Mouse (Mus musculus): ENCODE results near the gene Gtf2i. TPM values are rescaled to one million over a fixed set of nuclear protein-coding genes. Genes with fewer than 3 reads are reported as not detected.

The Gtf2i gene
- polyA plus RNA-seq, 1 experiment from 2014 or later: 132 TPM

- no peaks in the 10 kb centered on the region for H3K27me3 ChIP-seq (ENCODE audit: control insufficient read depth, insufficient read depth, low read length)
- H3K4me1 ChIP-seq (ENCODE audit: control insufficient read depth in 2 of 2, insufficient read depth in 2 of 2, low read length in 2 of 2): no peaks in the 10 kb centered on the region
- no peaks in the 10 kb centered on the region for H3K9me3 ChIP-seq (ENCODE audit: control insufficient read depth, low read length)
- no peak overlapping the region for H3K9ac ChIP-seq (ENCODE audit: low read length)
- no peak overlapping the region for H3K4me3 ChIP-seq (ENCODE audit: control insufficient read depth in 1 of 2, insufficient read depth in 1 of 2, low read depth in 1 of 2, low read length in 2 of 2)
- no peak for ATAC-seq (ENCODE audit: insufficient number of reproducible peaks, insufficient read depth, low FRiP score, low read depth)
- no peak overlapping the region for H3K4me2 ChIP-seq (ENCODE audit: low read length)
- no peak overlapping the region for H3K27ac ChIP-seq (replicated peaks in 1 of 2; ENCODE audit: control insufficient read depth in 1 of 2, insufficient read depth in 1 of 2, low read depth in 2 of 2, low read length in 2 of 2)
- WGBS: 91% methylated on average over 4 of the region's 4 CpGs
- peaks cover 95% of the 10 kb centered on the region for H3K36me3 ChIP-seq (ENCODE audit: control insufficient read depth, insufficient read depth, low read length)
Measured at GRCm38 (mm10) chr5:134277109-134277508, 37.5 kb downstream of the Gtf2i start.

DNA sequence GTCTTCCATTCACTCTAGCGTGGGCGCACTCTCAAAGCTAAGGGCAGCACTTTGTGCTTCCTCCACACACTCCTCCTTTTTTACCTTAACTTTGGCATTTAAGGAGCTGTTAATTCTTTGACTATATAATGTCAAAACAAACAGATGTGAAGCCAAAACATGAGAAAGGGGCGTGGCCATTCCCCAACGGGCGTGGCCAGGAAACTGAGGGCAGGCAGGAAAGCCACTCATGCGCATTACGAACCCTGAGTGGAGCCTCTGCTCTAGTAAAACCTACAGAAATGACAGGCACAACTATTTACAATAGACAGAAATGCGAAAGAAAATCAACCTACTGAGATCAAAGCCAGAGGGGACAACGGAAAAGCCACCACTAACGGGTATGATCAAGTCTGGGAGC lies 39.0 kb downstream of the Gtf2i start:
- no peak overlapping the region for H3K4me2 ChIP-seq (ENCODE audit: low read length)
- H3K36me3 ChIP-seq (ENCODE audit: control insufficient read depth, insufficient read depth, low read length): peaks cover 99% of the 10 kb centered on the region
- WGBS: 89% methylated on average over 10 of the region's 10 CpGs
- no peaks in the 10 kb centered on the region for H3K4me1 ChIP-seq (ENCODE audit: control insufficient read depth in 2 of 2, insufficient read depth in 2 of 2, low read length in 2 of 2)
- no peak overlapping the region for H3K4me3 ChIP-seq (ENCODE audit: control insufficient read depth in 1 of 2, insufficient read depth in 1 of 2, low read depth in 1 of 2, low read length in 2 of 2)
- no peaks in the 10 kb centered on the region for H3K9me3 ChIP-seq (ENCODE audit: control insufficient read depth, low read length)
- no peak overlapping the region for H3K27ac ChIP-seq (replicated peaks in 1 of 2; ENCODE audit: control insufficient read depth in 1 of 2, insufficient read depth in 1 of 2, low read depth in 2 of 2, low read length in 2 of 2)
- ATAC-seq (ENCODE audit: insufficient number of reproducible peaks, insufficient read depth, low FRiP score, low read depth): no peak
- no peaks in the 10 kb centered on the region for H3K27me3 ChIP-seq (ENCODE audit: control insufficient read depth, insufficient read depth, low read length)
- H3K9ac ChIP-seq (ENCODE audit: low read length): no peak overlapping the region

DNA sequence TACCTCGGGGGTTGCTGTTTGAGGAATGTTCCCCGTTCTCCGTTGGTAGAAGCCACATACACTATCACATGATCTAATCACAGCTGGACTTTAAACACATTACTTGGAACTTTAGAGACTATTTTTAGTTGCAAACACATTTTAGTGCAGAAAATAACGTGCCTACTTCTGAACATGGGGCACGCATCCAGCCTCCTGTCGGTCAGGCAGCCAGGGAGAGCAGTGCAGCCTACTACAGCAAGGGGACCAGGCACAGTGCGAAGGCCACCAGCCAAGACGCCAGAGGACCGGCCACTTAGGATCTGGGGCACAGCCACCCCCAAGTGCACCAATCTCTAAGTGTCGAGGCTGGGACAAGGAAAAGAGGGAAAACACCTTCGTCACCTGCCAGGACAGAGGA lies 39.5 kb downstream of the Gtf2i start:
- no peak for ATAC-seq (ENCODE audit: insufficient number of reproducible peaks, insufficient read depth, low FRiP score, low read depth)

DNA sequence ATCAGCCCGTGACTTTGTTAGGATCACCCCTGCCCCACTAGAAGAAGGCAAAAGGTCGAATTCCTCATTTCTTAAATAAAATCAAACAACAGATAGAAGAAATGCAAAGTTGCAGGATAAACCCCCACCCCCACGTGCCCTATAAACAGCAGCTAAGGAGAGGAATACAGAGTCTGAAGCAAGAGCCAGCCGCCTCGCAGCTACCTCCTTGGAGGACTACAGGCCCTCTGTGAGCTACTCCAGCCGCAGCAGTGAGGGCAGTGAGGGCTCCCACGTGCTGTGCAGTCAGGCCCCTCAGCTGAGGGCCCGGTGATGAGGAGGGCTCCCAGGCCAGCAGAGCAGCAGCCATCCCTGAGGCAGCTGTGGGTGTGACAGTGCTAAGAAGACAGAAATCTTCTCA lies 40.8 kb downstream of the Gtf2i start:
- Histone ChIP-seq H3K4me1 (ENCODE audit: control insufficient read depth in 2 of 2, insufficient read depth in 2 of 2, low read length in 2 of 2) (no peaks in the 10 kb centered on the region), H3K4me2 (ENCODE audit: low read length) (no peak overlapping the region), H3K27me3 (ENCODE audit: control insufficient read depth, insufficient read depth, low read length) (no peaks in the 10 kb centered on the region), H3K27ac (replicated peaks in 1 of 2; ENCODE audit: control insufficient read depth in 1 of 2, insufficient read depth in 1 of 2, low read depth in 2 of 2, low read length in 2 of 2) (no peak overlapping the region), H3K36me3 (ENCODE audit: control insufficient read depth, insufficient read depth, low read length) (peaks cover 99% of the 10 kb centered on the region), H3K4me3 (ENCODE audit: control insufficient read depth in 1 of 2, insufficient read depth in 1 of 2, low read depth in 1 of 2, low read length in 2 of 2) (no peak overlapping the region), H3K9me3 (ENCODE audit: control insufficient read depth, low read length) (no peaks in the 10 kb centered on the region), H3K9ac (ENCODE audit: low read length) (no peak overlapping the region)
- ATAC-seq (ENCODE audit: insufficient number of reproducible peaks, insufficient read depth, low FRiP score, low read depth): no peak
- 85% methylated on average over 8 of the region's 8 CpGs for WGBS

More for the DNA sequence above, 39.5 kb downstream of the Gtf2i start:
- H3K9ac ChIP-seq (ENCODE audit: low read length): no peak overlapping the region
- 70% methylated on average over 11 of the region's 11 CpGs for WGBS
- no peak overlapping the region for H3K4me2 ChIP-seq (ENCODE audit: low read length)
- no peaks in the 10 kb centered on the region for H3K9me3 ChIP-seq (ENCODE audit: control insufficient read depth, low read length)
- no peak overlapping the region for H3K4me3 ChIP-seq (ENCODE audit: control insufficient read depth in 1 of 2, insufficient read depth in 1 of 2, low read depth in 1 of 2, low read length in 2 of 2)
- no peak overlapping the region; a peak in 1 of 4 replicates for H3K27ac ChIP-seq (replicated peaks in 1 of 2; ENCODE audit: control insufficient read depth in 1 of 2, insufficient read depth in 1 of 2, low read depth in 2 of 2, low read length in 2 of 2)
- H3K4me1 ChIP-seq (ENCODE audit: control insufficient read depth in 2 of 2, insufficient read depth in 2 of 2, low read length in 2 of 2): no peaks in the 10 kb centered on the region
- no peaks in the 10 kb centered on the region for H3K27me3 ChIP-seq (ENCODE audit: control insufficient read depth, insufficient read depth, low read length)
- H3K36me3 ChIP-seq (ENCODE audit: control insufficient read depth, insufficient read depth, low read length): peaks cover 99% of the 10 kb centered on the region

DNA sequence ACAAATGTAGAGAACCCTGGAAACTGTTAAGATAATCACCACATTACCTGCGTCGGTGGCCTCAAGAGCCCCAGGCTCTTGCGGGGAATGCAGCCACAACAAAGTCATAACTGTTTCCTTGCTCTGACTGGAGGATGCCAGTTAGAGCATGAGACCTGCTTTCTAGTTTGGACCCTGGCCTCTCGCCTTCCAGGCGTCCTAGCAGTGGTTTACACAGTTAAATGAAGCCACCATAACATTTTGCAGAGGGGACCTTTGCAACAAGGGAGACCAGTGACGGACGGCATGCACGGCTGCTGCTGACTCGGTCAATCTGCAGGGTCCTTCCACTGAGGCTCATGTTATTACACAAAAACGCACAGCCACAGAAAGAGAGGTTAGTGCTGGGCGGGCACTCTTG lies 41.8 kb downstream of the Gtf2i start:
- ATAC-seq (ENCODE audit: insufficient number of reproducible peaks, insufficient read depth, low FRiP score, low read depth): no peak
- H3K4me1 ChIP-seq (ENCODE audit: control insufficient read depth in 2 of 2, insufficient read depth in 2 of 2, low read length in 2 of 2): no peaks in the 10 kb centered on the region
- H3K9ac ChIP-seq (ENCODE audit: low read length): no peak overlapping the region
- peaks cover 100% of the 10 kb centered on the region for H3K36me3 ChIP-seq (ENCODE audit: control insufficient read depth, insufficient read depth, low read length)
- H3K27ac ChIP-seq (replicated peaks in 1 of 2; ENCODE audit: control insufficient read depth in 1 of 2, insufficient read depth in 1 of 2, low read depth in 2 of 2, low read length in 2 of 2): no peak overlapping the region
- no peaks in the 10 kb centered on the region for H3K9me3 ChIP-seq (ENCODE audit: control insufficient read depth, low read length)
- no peak overlapping the region for H3K4me3 ChIP-seq (ENCODE audit: control insufficient read depth in 1 of 2, insufficient read depth in 1 of 2, low read depth in 1 of 2, low read length in 2 of 2)
- H3K27me3 ChIP-seq (ENCODE audit: control insufficient read depth, insufficient read depth, low read length): no peaks in the 10 kb centered on the region
- no peak overlapping the region for H3K4me2 ChIP-seq (ENCODE audit: low read length)
- 84% methylated on average over 11 of the region's 11 CpGs for WGBS

- no peak for ATAC-seq (ENCODE audit: insufficient number of reproducible peaks, insufficient read depth, low FRiP score, low read depth)
Measured at GRCm38 (mm10) chr5:134271421-134271820, 43.1 kb downstream of the Gtf2i start.

GRCm38 (mm10) chr5:134270566-134270965 lies 44.0 kb downstream of the Gtf2i start:
- H3K4me1 ChIP-seq (ENCODE audit: control insufficient read depth in 2 of 2, insufficient read depth in 2 of 2, low read length in 2 of 2): no peaks in the 10 kb centered on the region
- no peak overlapping the region for H3K27ac ChIP-seq (replicated peaks in 1 of 2; ENCODE audit: control insufficient read depth in 1 of 2, insufficient read depth in 1 of 2, low read depth in 2 of 2, low read length in 2 of 2)
- H3K4me3 ChIP-seq (ENCODE audit: control insufficient read depth in 1 of 2, insufficient read depth in 1 of 2, low read depth in 1 of 2, low read length in 2 of 2): no peak overlapping the region
- H3K9me3 ChIP-seq (ENCODE audit: control insufficient read depth, low read length): no peaks in the 10 kb centered on the region
- no peak for ATAC-seq (ENCODE audit: insufficient number of reproducible peaks, insufficient read depth, low FRiP score, low read depth)
- no peak overlapping the region for H3K9ac ChIP-seq (ENCODE audit: low read length)
- no peaks in the 10 kb centered on the region for H3K27me3 ChIP-seq (ENCODE audit: control insufficient read depth, insufficient read depth, low read length)
- H3K4me2 ChIP-seq (ENCODE audit: low read length): no peak overlapping the region
- WGBS: 91% methylated on average over 4 of the region's 4 CpGs
- peaks cover 100% of the 10 kb centered on the region for H3K36me3 ChIP-seq (ENCODE audit: control insufficient read depth, insufficient read depth, low read length)

More at GRCm38 (mm10) chr5:134271421-134271820, 43.1 kb downstream of the Gtf2i start:
- H3K4me2 ChIP-seq (ENCODE audit: low read length): no peak overlapping the region
- H3K27me3 ChIP-seq (ENCODE audit: control insufficient read depth, insufficient read depth, low read length): no peaks in the 10 kb centered on the region
- H3K4me1 ChIP-seq (ENCODE audit: control insufficient read depth in 2 of 2, insufficient read depth in 2 of 2, low read length in 2 of 2): no peaks in the 10 kb centered on the region
- no peak overlapping the region for H3K27ac ChIP-seq (replicated peaks in 1 of 2; ENCODE audit: control insufficient read depth in 1 of 2, insufficient read depth in 1 of 2, low read depth in 2 of 2, low read length in 2 of 2)
- no peak overlapping the region for H3K9ac ChIP-seq (ENCODE audit: low read length)
- H3K9me3 ChIP-seq (ENCODE audit: control insufficient read depth, low read length): no peaks in the 10 kb centered on the region
- no peak overlapping the region for H3K4me3 ChIP-seq (ENCODE audit: control insufficient read depth in 1 of 2, insufficient read depth in 1 of 2, low read depth in 1 of 2, low read length in 2 of 2)
- peaks cover 100% of the 10 kb centered on the region for H3K36me3 ChIP-seq (ENCODE audit: control insufficient read depth, insufficient read depth, low read length)
- 85% methylated on average over 11 of the region's 11 CpGs for WGBS

GRCm38 (mm10) chr5:134269751-134270150 lies 44.8 kb downstream of the Gtf2i start:
- 84% methylated on average over 5 of the region's 5 CpGs for WGBS
- ATAC-seq (ENCODE audit: insufficient number of reproducible peaks, insufficient read depth, low FRiP score, low read depth): no peak
- Histone ChIP-seq H3K9ac (ENCODE audit: low read length) (no peak overlapping the region), H3K36me3 (ENCODE audit: control insufficient read depth, insufficient read depth, low read length) (peaks cover 100% of the 10 kb centered on the region), H3K4me2 (ENCODE audit: low read length) (no peak overlapping the region), H3K4me3 (ENCODE audit: control insufficient read depth in 1 of 2, insufficient read depth in 1 of 2, low read depth in 1 of 2, low read length in 2 of 2) (no peak overlapping the region), H3K9me3 (ENCODE audit: control insufficient read depth, low read length) (no peaks in the 10 kb centered on the region), H3K27ac (replicated peaks in 1 of 2; ENCODE audit: control insufficient read depth in 1 of 2, insufficient read depth in 1 of 2, low read depth in 2 of 2, low read length in 2 of 2) (no peak overlapping the region), H3K4me1 (ENCODE audit: control insufficient read depth in 2 of 2, insufficient read depth in 2 of 2, low read length in 2 of 2) (no peaks in the 10 kb centered on the region), H3K27me3 (ENCODE audit: control insufficient read depth, insufficient read depth, low read length) (no peaks in the 10 kb centered on the region)
